Mouse (Mus musculus): ENCODE measurements around the gene C2cd4c. TPM values are rescaled to one million over a fixed set of nuclear protein-coding genes. Genes with fewer than 3 reads are reported as not detected.

Gene C2cd4c
- polyA plus RNA-seq, 1 experiment from 2014 or later: not detected

DNA sequence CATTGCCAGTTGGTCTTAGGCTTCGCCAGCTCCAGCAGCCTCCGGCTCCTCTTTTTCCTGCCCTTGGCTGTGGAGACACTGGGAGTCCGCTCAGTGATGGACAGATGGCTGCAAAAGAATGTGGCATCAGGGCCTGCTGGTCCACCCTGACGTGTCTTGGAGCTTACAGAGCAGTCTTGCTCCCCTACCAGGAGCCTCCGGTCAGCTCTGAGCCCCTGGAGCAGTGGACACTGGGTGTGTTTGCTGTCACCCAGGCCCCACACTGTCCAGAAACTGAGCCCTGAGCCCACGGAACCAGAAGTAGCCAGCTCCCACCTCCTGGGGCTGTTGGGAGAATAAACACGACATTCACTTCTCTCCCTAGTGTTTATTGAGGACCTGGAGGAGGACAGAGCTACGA, 27.6 kb downstream of the C2cd4c start:
- WGBS: 67% methylated on average over 8 of the region's 8 CpGs

DNA sequence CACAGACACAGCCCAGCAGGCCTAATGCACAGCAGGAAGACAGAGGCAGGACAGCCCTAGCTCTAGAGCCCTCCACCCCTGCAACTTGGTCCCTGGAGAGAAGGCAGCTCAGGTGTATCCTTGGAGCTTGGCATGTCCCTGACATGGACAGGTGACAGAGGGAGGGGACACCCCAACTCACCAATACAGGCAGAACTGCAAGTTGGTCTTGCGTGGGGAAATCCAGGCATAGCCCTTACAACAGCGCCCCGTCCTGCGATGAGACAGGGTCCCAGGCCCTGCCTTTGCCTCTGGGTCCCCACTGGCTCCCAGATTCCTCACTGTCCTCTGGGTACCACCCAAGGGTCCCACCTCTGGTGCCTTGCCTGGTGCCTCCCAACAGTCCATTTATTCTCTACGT, 28.1 kb downstream of the C2cd4c start:
- H3K36me3 ChIP-seq (ENCODE audit: control insufficient read depth, insufficient read depth, low read length): no peaks in the 10 kb centered on the region
- 95% methylated on average over 5 of the region's 5 CpGs for WGBS

More for the DNA sequence above, 27.6 kb downstream of the C2cd4c start:
- Histone ChIP-seq H3K9ac (ENCODE audit: low read depth, low read length) (no peak overlapping the region), H3K4me1 (ENCODE audit: control insufficient read depth, insufficient read depth, low read length) (no peaks in the 10 kb centered on the region), H3K27me3 (ENCODE audit: control insufficient read depth, insufficient read depth, low read length) (no peaks in the 10 kb centered on the region), H3K27ac (ENCODE audit: low read depth, low read length) (no peak overlapping the region), H3K36me3 (ENCODE audit: control insufficient read depth, insufficient read depth, low read length) (no peaks in the 10 kb centered on the region), H3K9me3 (ENCODE audit: control insufficient read depth, low read length) (no peaks in the 10 kb centered on the region), H3K4me2 (replicated peaks; ENCODE audit: low read depth, low read length) (no peak overlapping the region), H3K4me3 (ENCODE audit: low read length) (no peak overlapping the region)
- no peak for ATAC-seq (ENCODE audit: low FRiP score, low TSS enrichment)

DNA sequence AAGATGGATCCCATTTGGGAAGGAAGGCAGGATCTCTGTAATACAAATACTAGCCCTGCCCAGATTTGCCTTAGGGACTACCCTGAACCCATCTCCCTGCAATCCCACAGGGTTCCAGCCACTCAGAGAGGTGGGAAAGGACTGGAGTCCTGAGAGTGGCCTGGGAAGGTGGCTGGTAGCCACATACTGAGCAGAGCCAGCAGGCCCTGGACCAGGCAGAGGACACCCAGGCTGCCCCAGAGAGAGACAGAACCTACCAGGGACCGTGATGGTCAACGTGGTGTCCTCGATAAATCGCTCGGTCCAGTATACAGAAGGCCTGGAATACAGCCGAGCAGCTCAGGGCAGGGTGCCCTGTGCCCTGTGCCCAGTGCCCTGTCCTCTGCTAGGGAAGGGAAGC, 28.7 kb downstream of the C2cd4c start:
- Histone ChIP-seq H3K27ac (ENCODE audit: low read depth, low read length) (no peak overlapping the region), H3K9me3 (ENCODE audit: control insufficient read depth, low read length) (no peaks in the 10 kb centered on the region), H3K4me1 (ENCODE audit: control insufficient read depth, insufficient read depth, low read length) (no peaks in the 10 kb centered on the region), H3K36me3 (ENCODE audit: control insufficient read depth, insufficient read depth, low read length) (no peaks in the 10 kb centered on the region), H3K4me3 (ENCODE audit: low read length) (no peak overlapping the region), H3K9ac (ENCODE audit: low read depth, low read length) (no peak overlapping the region), H3K4me2 (replicated peaks; ENCODE audit: low read depth, low read length) (no peak overlapping the region), H3K27me3 (ENCODE audit: control insufficient read depth, insufficient read depth, low read length) (no peaks in the 10 kb centered on the region)
- ATAC-seq (ENCODE audit: low FRiP score, low TSS enrichment): no peak
- 94% methylated on average over 6 of the region's 6 CpGs for WGBS

More for the DNA sequence above, 28.1 kb downstream of the C2cd4c start:
- no peak overlapping the region for H3K9ac ChIP-seq (ENCODE audit: low read depth, low read length)
- H3K4me3 ChIP-seq (ENCODE audit: low read length): no peak overlapping the region
- ATAC-seq (ENCODE audit: low FRiP score, low TSS enrichment): no peak
- no peaks in the 10 kb centered on the region for H3K9me3 ChIP-seq (ENCODE audit: control insufficient read depth, low read length)
- no peak overlapping the region for H3K4me2 ChIP-seq (replicated peaks; ENCODE audit: low read depth, low read length)
- no peak overlapping the region for H3K27ac ChIP-seq (ENCODE audit: low read depth, low read length)
- H3K4me1 ChIP-seq (ENCODE audit: control insufficient read depth, insufficient read depth, low read length): no peaks in the 10 kb centered on the region
- no peaks in the 10 kb centered on the region for H3K27me3 ChIP-seq (ENCODE audit: control insufficient read depth, insufficient read depth, low read length)

DNA sequence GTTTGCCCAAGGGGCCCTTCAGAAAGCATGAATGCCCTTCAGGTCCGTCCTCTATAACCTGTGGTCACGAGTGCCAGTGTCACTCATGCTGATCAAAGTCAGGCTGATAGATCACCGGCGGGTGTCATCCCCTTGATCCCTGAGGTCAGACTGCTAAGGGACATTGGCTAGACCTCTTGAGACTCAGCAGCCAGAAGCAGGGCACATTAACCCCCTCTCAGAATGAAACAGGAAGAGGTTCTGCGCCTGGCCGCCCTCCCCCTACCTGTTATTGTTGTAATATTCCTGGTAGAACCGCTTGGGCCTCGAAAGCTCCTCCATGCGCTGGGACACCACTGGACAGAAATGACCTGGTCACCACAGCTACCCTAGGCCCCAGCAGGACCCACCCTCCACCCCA, 29.4 kb downstream of the C2cd4c start:
- ATAC-seq (ENCODE audit: low FRiP score, low TSS enrichment): no peak
- 73% methylated on average over 9 of the region's 9 CpGs for WGBS

DNA sequence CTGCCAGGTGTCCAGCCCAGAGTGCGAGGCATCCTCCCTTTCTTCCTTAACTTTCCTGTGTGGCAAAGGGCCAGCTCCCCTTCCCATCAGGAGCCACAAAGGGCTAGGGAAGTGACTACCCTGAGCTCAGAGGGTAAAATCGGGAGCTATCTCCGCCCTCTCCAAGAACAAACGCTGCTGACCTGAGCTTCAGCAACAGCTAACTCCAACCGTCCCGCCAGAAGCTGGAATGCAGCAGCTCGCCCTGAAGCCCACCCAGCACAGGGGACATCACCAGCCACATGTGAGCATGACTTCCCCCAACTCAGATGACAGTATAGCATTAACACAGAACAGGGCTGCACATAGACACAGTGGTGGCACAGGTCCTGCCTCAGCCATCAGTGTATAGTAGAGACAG, 29.8 kb downstream of the C2cd4c start:
- H3K9ac ChIP-seq (ENCODE audit: low read depth, low read length): no peak overlapping the region
- no peaks in the 10 kb centered on the region for H3K27me3 ChIP-seq (ENCODE audit: control insufficient read depth, insufficient read depth, low read length)
- no peaks in the 10 kb centered on the region for H3K36me3 ChIP-seq (ENCODE audit: control insufficient read depth, insufficient read depth, low read length)
- no peaks in the 10 kb centered on the region for H3K9me3 ChIP-seq (ENCODE audit: control insufficient read depth, low read length)
- WGBS: 55% methylated on average over 7 of the region's 7 CpGs
- H3K4me3 ChIP-seq (ENCODE audit: low read length): no peak overlapping the region
- ATAC-seq (ENCODE audit: low FRiP score, low TSS enrichment): no peak
- H3K4me2 ChIP-seq (replicated peaks; ENCODE audit: low read depth, low read length): no peak overlapping the region
- no peak overlapping the region for H3K27ac ChIP-seq (ENCODE audit: low read depth, low read length)
- H3K4me1 ChIP-seq (ENCODE audit: control insufficient read depth, insufficient read depth, low read length): no peaks in the 10 kb centered on the region

More for the DNA sequence above, 29.4 kb downstream of the C2cd4c start:
- H3K4me3 ChIP-seq (ENCODE audit: low read length): no peak overlapping the region
- no peak overlapping the region for H3K9ac ChIP-seq (ENCODE audit: low read depth, low read length)
- H3K27ac ChIP-seq (ENCODE audit: low read depth, low read length): no peak overlapping the region
- no peak overlapping the region for H3K4me2 ChIP-seq (replicated peaks; ENCODE audit: low read depth, low read length)
- no peaks in the 10 kb centered on the region for H3K4me1 ChIP-seq (ENCODE audit: control insufficient read depth, insufficient read depth, low read length)
- H3K36me3 ChIP-seq (ENCODE audit: control insufficient read depth, insufficient read depth, low read length): no peaks in the 10 kb centered on the region
- H3K9me3 ChIP-seq (ENCODE audit: control insufficient read depth, low read length): no peaks in the 10 kb centered on the region
- H3K27me3 ChIP-seq (ENCODE audit: control insufficient read depth, insufficient read depth, low read length): no peaks in the 10 kb centered on the region

DNA sequence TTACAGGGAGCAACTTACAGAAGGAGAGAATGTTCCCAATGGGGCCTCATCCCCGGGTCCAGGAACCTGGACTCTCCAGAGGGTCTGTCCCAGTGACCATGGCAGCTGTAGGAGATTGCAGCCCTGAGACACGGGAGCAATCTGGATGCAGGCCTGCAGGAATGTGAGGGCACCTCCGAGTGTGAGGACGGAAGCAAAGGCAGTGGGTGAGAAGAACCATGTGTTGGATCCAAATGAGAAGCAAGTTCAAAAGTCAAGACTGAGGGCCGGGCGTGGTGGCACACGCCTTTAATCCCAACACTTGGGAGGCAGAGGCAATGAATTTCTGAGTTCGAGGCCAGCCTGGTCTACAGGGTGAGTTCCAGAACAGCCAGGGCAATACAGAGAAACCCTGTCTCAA, 32.3 kb downstream of the C2cd4c start:
- H3K4me1 ChIP-seq (ENCODE audit: control insufficient read depth, insufficient read depth, low read length): no peaks in the 10 kb centered on the region

DNA sequence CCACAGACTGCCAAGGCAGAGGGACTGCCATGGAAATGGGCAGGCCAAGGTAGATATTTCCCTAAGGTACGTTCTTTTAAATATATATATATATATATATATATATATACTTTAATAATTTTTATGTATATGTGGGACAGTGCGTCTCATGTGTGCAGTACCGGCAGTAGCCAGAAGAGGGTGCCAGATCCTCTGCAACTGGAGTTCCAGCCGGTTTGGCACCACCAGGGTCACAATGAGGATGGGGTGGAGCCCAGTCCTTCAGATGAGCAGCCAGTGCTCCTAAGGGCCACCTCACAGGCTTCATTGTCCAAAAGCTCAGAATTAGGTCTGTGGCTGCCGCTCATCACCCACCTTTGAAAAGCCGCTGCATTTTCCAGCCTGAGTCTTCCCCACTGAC, 33.0 kb downstream of the C2cd4c start:
- Histone ChIP-seq H3K4me3 (ENCODE audit: low read length) (no peak overlapping the region), H3K4me1 (ENCODE audit: control insufficient read depth, insufficient read depth, low read length) (no peaks in the 10 kb centered on the region), H3K27ac (ENCODE audit: low read depth, low read length) (no peak overlapping the region), H3K9me3 (ENCODE audit: control insufficient read depth, low read length) (no peaks in the 10 kb centered on the region), H3K36me3 (ENCODE audit: control insufficient read depth, insufficient read depth, low read length) (no peaks in the 10 kb centered on the region), H3K9ac (ENCODE audit: low read depth, low read length) (no peak overlapping the region), H3K4me2 (replicated peaks; ENCODE audit: low read depth, low read length) (no peak overlapping the region), H3K27me3 (ENCODE audit: control insufficient read depth, insufficient read depth, low read length) (no peaks in the 10 kb centered on the region)
- no peak for ATAC-seq (ENCODE audit: low FRiP score, low TSS enrichment)
- 40% methylated on average over 6 of the region's 6 CpGs for WGBS

More for the DNA sequence above, 32.3 kb downstream of the C2cd4c start:
- Histone ChIP-seq H3K4me3 (ENCODE audit: low read length) (no peak overlapping the region), H3K36me3 (ENCODE audit: control insufficient read depth, insufficient read depth, low read length) (no peaks in the 10 kb centered on the region), H3K9ac (ENCODE audit: low read depth, low read length) (no peak overlapping the region), H3K9me3 (ENCODE audit: control insufficient read depth, low read length) (no peaks in the 10 kb centered on the region), H3K4me2 (replicated peaks; ENCODE audit: low read depth, low read length) (no peak overlapping the region), H3K27me3 (ENCODE audit: control insufficient read depth, insufficient read depth, low read length) (no peaks in the 10 kb centered on the region), H3K27ac (ENCODE audit: low read depth, low read length) (no peak overlapping the region)
- 82% methylated on average over 8 of the region's 8 CpGs for WGBS
- ATAC-seq (ENCODE audit: low FRiP score, low TSS enrichment): no peak

DNA sequence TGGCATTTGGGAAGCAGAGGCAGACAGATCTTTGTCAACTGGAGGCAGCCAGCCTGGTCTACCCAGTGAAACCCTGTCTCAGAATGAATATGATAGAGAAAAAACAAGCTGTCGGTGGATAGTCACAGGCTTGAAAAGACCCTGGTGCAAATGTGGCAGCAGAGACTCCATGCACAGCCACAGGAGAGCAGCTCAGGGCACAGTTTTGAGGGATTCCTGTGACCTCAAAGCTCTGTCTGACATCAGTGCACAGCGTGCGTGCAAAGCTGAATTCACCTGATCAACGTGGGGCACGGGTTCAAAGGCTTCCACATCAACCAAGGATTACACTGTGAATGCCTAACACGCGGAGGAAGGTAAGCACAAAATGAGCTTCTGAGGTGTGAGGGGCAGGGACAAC, 33.5 kb downstream of the C2cd4c start:
- no peak for ATAC-seq (ENCODE audit: low FRiP score, low TSS enrichment)
- no peaks in the 10 kb centered on the region for H3K9me3 ChIP-seq (ENCODE audit: control insufficient read depth, low read length)
- H3K9ac ChIP-seq (ENCODE audit: low read depth, low read length): no peak overlapping the region
- H3K27me3 ChIP-seq (ENCODE audit: control insufficient read depth, insufficient read depth, low read length): no peaks in the 10 kb centered on the region
- no peak overlapping the region for H3K4me3 ChIP-seq (ENCODE audit: low read length)
- 67% methylated on average over 7 of the region's 7 CpGs for WGBS
- no peaks in the 10 kb centered on the region for H3K36me3 ChIP-seq (ENCODE audit: control insufficient read depth, insufficient read depth, low read length)
- H3K4me1 ChIP-seq (ENCODE audit: control insufficient read depth, insufficient read depth, low read length): no peaks in the 10 kb centered on the region
- H3K4me2 ChIP-seq (replicated peaks; ENCODE audit: low read depth, low read length): no peak overlapping the region
- no peak overlapping the region for H3K27ac ChIP-seq (ENCODE audit: low read depth, low read length)

DNA sequence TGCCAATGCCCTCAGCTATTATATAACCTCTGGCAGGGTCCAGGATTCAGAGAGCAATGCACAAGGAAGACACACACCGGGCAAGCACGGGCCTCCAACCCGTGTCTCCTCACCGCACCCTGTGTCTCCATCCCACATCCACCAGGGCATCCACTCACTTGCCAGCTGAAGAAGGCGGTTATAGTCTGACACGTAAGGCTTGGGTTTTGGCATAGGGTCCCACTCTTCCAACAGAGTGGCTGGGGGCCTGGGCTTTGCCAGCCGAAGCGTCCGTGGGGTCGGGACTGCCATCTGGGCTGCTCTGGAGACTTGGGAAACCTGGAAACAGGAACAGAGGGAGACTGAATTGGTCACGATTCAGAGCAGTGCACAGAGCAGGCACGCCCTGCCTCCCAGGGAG, 34.0 kb downstream of the C2cd4c start:
- no peaks in the 10 kb centered on the region for H3K36me3 ChIP-seq (ENCODE audit: control insufficient read depth, insufficient read depth, low read length)
- WGBS: 82% methylated on average over 12 of the region's 12 CpGs
- no peaks in the 10 kb centered on the region for H3K9me3 ChIP-seq (ENCODE audit: control insufficient read depth, low read length)
- no peak overlapping the region for H3K9ac ChIP-seq (ENCODE audit: low read depth, low read length)
- no peak overlapping the region for H3K4me2 ChIP-seq (replicated peaks; ENCODE audit: low read depth, low read length)
- H3K27ac ChIP-seq (ENCODE audit: low read depth, low read length): no peak overlapping the region
- H3K4me3 ChIP-seq (ENCODE audit: low read length): no peak overlapping the region
- ATAC-seq (ENCODE audit: low FRiP score, low TSS enrichment): no peak
- H3K27me3 ChIP-seq (ENCODE audit: control insufficient read depth, insufficient read depth, low read length): no peaks in the 10 kb centered on the region
- 0 out of 2 replicates have a peak, but pooled peaks cover 3% of the 10 kb centered on the region for H3K4me1 ChIP-seq (ENCODE audit: control insufficient read depth, insufficient read depth, low read length)

Measured in kidney, embryonic 14.5 days (tissue).